Mouse (Mus musculus) heart, adult 18-20 months (tissue): ENCODE measurements around the gene Lcmt2. TPM values are rescaled to one million over a fixed set of nuclear protein-coding genes. Genes with fewer than 3 reads are reported as not detected.
"Not testable (repeated sequence)": the region's sequence is repeated elsewhere in the genome, so short reads cannot be mapped to it uniquely, and the experiment has no call there.

Source experiments
- DNase-seq, 2 experiments: peaks; one replicate each; pipeline ENCODE4 v3.0.0; 2021 to 2022; ENCODE audit warnings: mixed read lengths in 1 of 2
- long read RNA-seq, 2 experiments: library from polyadenylated mRNA; stranded (forward); transcript quantifications; one replicate each; pipeline ENCODE4 v2.0.0; 2021
- total RNA-seq, 2 experiments: library from RNA; stranded (reverse); gene quantifications; 2 replicates each; pipeline ENCODE4 v1.2.3; 2021

Lcmt2 gene
- total RNA-seq: 1 to 10 TPM; 8.8 to 9.4 TPM
- long read RNA-seq, experiment 1, transcript Lcmt2-202 (1 exons, 3,056 nt): major isoform, 14 of 14 reads
- long read RNA-seq, experiment 1, partial matches to known transcripts: 0 of 14 reads
- long read RNA-seq, experiment 1, other reads (novel, unspliced or antisense): 0 of 14 reads
- long read RNA-seq, experiment 2, transcript Lcmt2-202 (1 exons, 3,056 nt): major isoform, 5 of 5 reads
- long read RNA-seq, experiment 2, partial matches to known transcripts: 0 of 5 reads
- long read RNA-seq, experiment 2, other reads (novel, unspliced or antisense): 0 of 5 reads

GRCm38 (mm10) chr2:121140018-121140882 is at the start of gene Lcmt2, which contains the start of gene Adal:
Gene Lcmt2, minus strand, starts transcription at chr2:121140653.
Gene Adal, plus strand, starts transcription at chr2:121140428.
- DNase-seq: peak; percentile 94 to 95

GRCm38 (mm10) chr2:121188530-121188929 is 48.1 kb upstream of the Lcmt2 start:
- DNase-seq: no peak

GRCm38 (mm10) chr2:121184142-121184541 is 43.7 kb upstream of the Lcmt2 start:
- no peak for DNase-seq

- DNase-seq: no peak
Observed at GRCm38 (mm10) chr2:121183431-121183830, 43.0 kb upstream of the Lcmt2 start.

GRCm38 (mm10) chr2:121178828-121179479 is 38.5 kb upstream of the Lcmt2 start:
- peak in 1 of 2 experiments; percentile 17 for DNase-seq

GRCm38 (mm10) chr2:121170980-121171742 is 30.7 kb upstream of the Lcmt2 start, which contains the start of gene Zscan29:
Gene Zscan29, minus strand, starts transcription at chr2:121171125.
- peak; percentile 92 to 95 for DNase-seq

- DNase-seq: peak in 1 of 2 experiments; percentile 63
Observed at GRCm38 (mm10) chr2:121170481-121170971, 30.1 kb upstream of the Lcmt2 start, which contains the start of gene Tubgcp4. Gene Tubgcp4, plus strand, starts transcription at chr2:121170654.

GRCm38 (mm10) chr2:121169902-121170301 is 29.4 kb upstream of the Lcmt2 start:
- peak; percentile 42 to 57 for DNase-seq

GRCm38 (mm10) chr2:121169173-121169572 is 28.7 kb upstream of the Lcmt2 start:
- DNase-seq: no peak

- no peak for DNase-seq
Observed at GRCm38 (mm10) chr2:121153100-121153499, 12.6 kb upstream of the Lcmt2 start.

- no peak for DNase-seq
Observed at GRCm38 (mm10) chr2:121149679-121150078, 9.2 kb upstream of the Lcmt2 start.

- no peak for DNase-seq
Observed at GRCm38 (mm10) chr2:121142415-121142814, 2.0 kb upstream of the Lcmt2 start.

GRCm38 (mm10) chr2:121141216-121142035 is 973 bp upstream of the Lcmt2 start:
- DNase-seq: no peak

GRCm38 (mm10) chr2:121139266-121140017 is 1.0 kb downstream of the Lcmt2 start:
- peak; percentile 77 to 83 for DNase-seq

- DNase-seq: no peak
Observed at GRCm38 (mm10) chr2:121137371-121137770, 3.1 kb downstream of the Lcmt2 start.

- no peak for DNase-seq
Observed at GRCm38 (mm10) chr2:121132822-121133221, 7.6 kb downstream of the Lcmt2 start.

GRCm38 (mm10) chr2:121128865-121129620 is 11.4 kb downstream of the Lcmt2 start:
- DNase-seq: no peak

- DNase-seq: no peak
Observed at GRCm38 (mm10) chr2:121127536-121127935, 12.9 kb downstream of the Lcmt2 start.

- not testable (repeated sequence) for DNase-seq
Observed at GRCm38 (mm10) chr2:121126302-121126701, 14.2 kb downstream of the Lcmt2 start.
